Mouse (Mus musculus) stomach, embryonic 15.5 days (tissue): ENCODE data around the gene Khdrbs2. TPM values are rescaled to one million over a fixed set of nuclear protein-coding genes. Genes with fewer than 3 reads are reported as not detected.

Experiments used
- ATAC-seq: fragments of 200-750 bp; cut with Nextera tagmentation; 2 replicates; pipeline ENCODE4 v1.8.0; 2017; ENCODE audit warnings: low read depth, moderate number of reproducible peaks, moderate TSS enrichment; ENCODE audit not compliant: insufficient read depth, low FRiP score
- H3K27ac ChIP-seq: fragments of 300-500 bp; sonication (generic); 2 replicates; pipeline ENCODE4 v1.5.1; 2015; ENCODE audit warnings: mild to moderate bottlenecking, inconsistent platforms
- H3K27me3 ChIP-seq: fragments of 300-500 bp; sonication (generic); replicated peaks from 2 replicates; pipeline ENCODE4 v1.6.1; 2015; ENCODE audit warnings: inconsistent platforms
- H3K36me3 ChIP-seq: fragments of 300-500 bp; sonication (generic); 2 replicates; pipeline ENCODE4 v1.6.1; 2015; ENCODE audit warnings: inconsistent platforms
- H3K4me1 ChIP-seq: fragments of 300-500 bp; sonication (generic); 2 replicates; pipeline ENCODE4 v1.6.1; 2015; ENCODE audit warnings: inconsistent platforms
- H3K4me2 ChIP-seq: fragments of 300-500 bp; sonication (generic); 2 replicates; pipeline ENCODE4 v1.6.1; 2015; ENCODE audit warnings: mild to moderate bottlenecking, inconsistent platforms
- H3K4me3 ChIP-seq: fragments of 300-500 bp; sonication (generic); replicated peaks from 2 replicates; pipeline ENCODE4 v1.5.1; 2015; ENCODE audit warnings: inconsistent platforms
- H3K9ac ChIP-seq: fragments of 300-500 bp; sonication (generic); 2 replicates; pipeline ENCODE4 v1.6.1; 2015; ENCODE audit warnings: inconsistent platforms
- H3K9me3 ChIP-seq: fragments of 300-500 bp; sonication (generic); 2 replicates; pipeline ENCODE4 v1.6.1; 2016; ENCODE audit warnings: inconsistent platforms
- WGBS: fragments of 180-500 bp; shearing (Covaris S2); methylation state at CpG from one replicate; pipeline ENCODE4 v1.1.7; 2015; 5-methylcytosine and 5-hydroxymethylcytosine counted together
- polyA plus RNA-seq: library from polyadenylated mRNA; unstranded; fragments of >200 nt; fragmentation: Nextera tagmentation; extraction: Ambion mirVana; gene quantifications from 2 replicates; pipeline ENCODE4 v1.2.1, GENCODE M21; 2015

Gene Khdrbs2
- polyA plus RNA-seq, 1 experiment from 2014 or later, result 3.6 TPM

GRCm38 (mm10) chr1:32339108-32339507, 166.6 kb downstream of the Khdrbs2 start:
- ATAC-seq, result no peak
- H3K4me2 ChIP-seq, result no peak overlapping the region
- no peaks in the 10 kb centered on the region for H3K27me3 ChIP-seq
- no peaks in the 10 kb centered on the region for H3K9me3 ChIP-seq
- H3K9ac ChIP-seq, result no peak overlapping the region
- 86% methylated on average over 1 of the region's 1 CpGs for WGBS
- H3K4me1 ChIP-seq, result no peaks in the 10 kb centered on the region
- H3K4me3 ChIP-seq, result no peak overlapping the region
- H3K36me3 ChIP-seq, result no peaks in the 10 kb centered on the region
- no peak overlapping the region for H3K27ac ChIP-seq

DNA sequence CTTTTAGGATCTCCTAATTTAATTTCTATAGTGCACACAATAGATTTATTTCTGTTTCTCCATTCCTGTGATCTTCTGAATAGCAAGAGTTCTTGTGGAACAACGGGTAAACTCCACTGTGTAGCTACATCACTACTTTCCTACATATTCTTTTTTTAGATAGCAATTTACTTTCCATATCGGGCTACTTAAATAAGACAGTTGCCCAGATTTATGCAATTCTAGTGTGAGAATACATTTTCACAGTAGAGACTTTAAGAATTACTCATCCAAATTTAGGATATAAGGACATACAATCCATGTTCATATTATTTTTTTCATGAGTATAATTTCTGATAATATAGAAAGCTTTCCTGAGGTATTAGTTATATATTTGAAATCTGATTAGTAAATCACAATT, 175.0 kb downstream of the Khdrbs2 start:
- Histone ChIP-seq H3K36me3 (no peaks in the 10 kb centered on the region), H3K4me3 (no peak overlapping the region), H3K4me2 (no peak overlapping the region), H3K27me3 (no peaks in the 10 kb centered on the region), H3K4me1 (no peaks in the 10 kb centered on the region), H3K27ac (no peak overlapping the region), H3K9me3 (no peaks in the 10 kb centered on the region), H3K9ac (no peak overlapping the region)
- ATAC-seq, result no peak
- WGBS, result 82% methylated on average over 2 of the region's 2 CpGs

GRCm38 (mm10) chr1:32352076-32352475, 179.6 kb downstream of the Khdrbs2 start:
- no peak overlapping the region for H3K4me2 ChIP-seq
- H3K27me3 ChIP-seq, result no peaks in the 10 kb centered on the region
- ATAC-seq, result no peak
- no peaks in the 10 kb centered on the region for H3K4me1 ChIP-seq
- no peak overlapping the region for H3K9ac ChIP-seq
- 71% methylated on average over 1 of the region's 1 CpGs for WGBS
- no peaks in the 10 kb centered on the region for H3K36me3 ChIP-seq
- H3K9me3 ChIP-seq, result no peaks in the 10 kb centered on the region
- no peak overlapping the region for H3K27ac ChIP-seq
- H3K4me3 ChIP-seq, result no peak overlapping the region

DNA sequence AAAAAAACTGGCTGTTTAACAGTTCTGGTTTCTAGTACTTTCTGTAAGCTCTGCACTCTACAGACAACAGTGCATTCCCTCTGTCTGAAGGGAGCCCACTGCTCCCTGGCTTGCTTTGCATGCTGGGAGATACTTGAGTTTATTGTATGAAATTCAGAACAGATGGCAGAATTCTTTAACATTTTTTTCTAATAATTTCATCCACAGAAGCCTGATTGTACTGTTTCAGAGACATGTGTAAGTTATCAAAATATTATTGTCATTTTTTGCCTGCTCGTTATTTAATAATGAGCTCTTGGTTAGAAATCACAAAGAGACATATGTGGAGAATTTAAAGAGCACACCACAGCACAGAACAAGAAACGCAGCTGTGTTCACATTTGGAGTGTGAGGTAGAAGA, 191.0 kb downstream of the Khdrbs2 start:
- WGBS, result 51% methylated on average over 2 of the region's 2 CpGs
- peak; percentile 22; the same call in 1 of the 2 replicates for ATAC-seq

DNA sequence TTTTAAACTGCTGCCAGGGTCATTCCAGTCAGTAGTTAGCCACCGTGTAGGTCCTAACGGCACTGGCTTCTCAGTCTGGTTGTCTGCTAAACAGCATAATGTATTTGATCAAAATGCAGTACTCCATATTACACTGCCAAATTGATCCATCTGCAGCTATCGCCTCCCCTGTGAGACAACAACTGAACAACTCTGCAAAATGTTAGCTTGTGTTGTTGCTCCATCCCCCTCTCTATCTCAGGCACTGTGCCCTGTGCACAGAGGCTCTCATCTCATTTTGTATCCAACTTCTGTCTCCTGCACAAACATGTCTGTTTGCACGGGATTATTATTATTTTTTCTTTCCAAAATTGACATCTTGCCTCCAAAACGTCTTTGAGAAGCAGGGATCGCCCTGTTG, 225.0 kb downstream of the Khdrbs2 start:
- H3K9me3 ChIP-seq, result no peaks in the 10 kb centered on the region

More for the DNA sequence above, 191.0 kb downstream of the Khdrbs2 start:
- H3K36me3 ChIP-seq, result no peaks in the 10 kb centered on the region
- no peaks in the 10 kb centered on the region for H3K9me3 ChIP-seq
- no peaks in the 10 kb centered on the region for H3K27me3 ChIP-seq
- H3K9ac ChIP-seq, result no peak overlapping the region
- no peak overlapping the region for H3K4me3 ChIP-seq
- H3K4me1 ChIP-seq, result no peaks in the 10 kb centered on the region
- H3K4me2 ChIP-seq, result no peak overlapping the region
- H3K27ac ChIP-seq, result no peak overlapping the region

DNA sequence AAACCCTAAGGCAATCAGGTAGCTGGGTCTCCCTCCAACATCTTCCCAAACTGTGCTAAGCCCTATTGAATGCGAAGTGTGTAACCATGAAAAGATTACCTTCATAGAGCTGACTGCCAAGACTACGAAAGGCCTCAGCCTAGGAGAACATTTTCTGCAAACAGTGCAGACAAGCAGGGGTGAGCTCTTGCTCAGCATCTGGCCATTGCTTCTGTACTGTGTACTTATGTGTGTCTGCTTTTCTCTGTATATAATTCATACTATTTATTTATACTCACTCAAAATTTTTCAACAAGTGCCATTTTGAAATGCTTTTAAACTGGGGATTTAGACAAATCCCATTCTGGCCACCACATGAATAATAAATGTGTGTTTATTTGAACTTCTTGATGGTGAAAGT, 235.1 kb downstream of the Khdrbs2 start:
- Histone ChIP-seq H3K4me2 (no peak overlapping the region), H3K36me3 (no peaks in the 10 kb centered on the region), H3K27ac (no peak overlapping the region), H3K4me1 (no peaks in the 10 kb centered on the region), H3K4me3 (no peak overlapping the region), H3K27me3 (no peaks in the 10 kb centered on the region), H3K9ac (no peak overlapping the region), H3K9me3 (no peaks in the 10 kb centered on the region)
- ATAC-seq, result no peak; the same call in 1 of the 2 replicates
- WGBS, result 67% methylated on average over 2 of the region's 2 CpGs

More for the DNA sequence above, 225.0 kb downstream of the Khdrbs2 start:
- 72% methylated on average over 6 of the region's 6 CpGs for WGBS
- no peak overlapping the region for H3K4me2 ChIP-seq
- no peak overlapping the region for H3K4me3 ChIP-seq
- H3K36me3 ChIP-seq, result no peaks in the 10 kb centered on the region
- H3K9ac ChIP-seq, result no peak overlapping the region
- no peak overlapping the region for H3K27ac ChIP-seq
- no peak for ATAC-seq
- no peaks in the 10 kb centered on the region for H3K27me3 ChIP-seq
- no peaks in the 10 kb centered on the region for H3K4me1 ChIP-seq

DNA sequence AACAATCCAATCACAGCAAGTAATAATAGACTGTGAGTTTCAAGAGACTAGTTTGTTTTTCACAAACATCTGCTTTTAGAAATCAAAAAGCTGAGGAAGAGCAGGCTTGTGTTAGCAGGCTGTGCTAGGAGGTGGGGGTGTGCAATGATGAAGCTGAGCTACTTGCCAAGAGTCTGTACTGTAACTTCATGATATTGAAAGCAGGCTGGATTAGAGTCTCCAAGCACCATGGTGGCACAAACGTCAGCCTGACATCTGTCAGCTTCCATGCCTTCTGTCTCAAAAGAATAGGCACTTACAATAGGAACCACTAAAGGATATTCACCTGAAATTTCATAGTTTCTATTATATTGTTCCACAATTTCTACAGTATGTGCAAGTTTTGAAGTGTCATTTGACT, 255.9 kb downstream of the Khdrbs2 start:
- H3K4me3 ChIP-seq, result no peak overlapping the region
- no peak for ATAC-seq
- H3K4me2 ChIP-seq, result no peak overlapping the region
- no peak overlapping the region for H3K9ac ChIP-seq
- no peaks in the 10 kb centered on the region for H3K4me1 ChIP-seq
- no peak overlapping the region for H3K27ac ChIP-seq
- H3K36me3 ChIP-seq, result no peaks in the 10 kb centered on the region
- 41% methylated on average over 1 of the region's 1 CpGs for WGBS
- no peaks in the 10 kb centered on the region for H3K27me3 ChIP-seq
- H3K9me3 ChIP-seq, result no peaks in the 10 kb centered on the region

GRCm38 (mm10) chr1:32429493-32429892, 257.0 kb downstream of the Khdrbs2 start:
- 0 out of 2 replicates have a peak overlapping the region, but pooled peaks have one; percentile 37 for H3K27ac ChIP-seq
- 9% methylated on average over 1 of the region's 1 CpGs for WGBS
- no peaks in the 10 kb centered on the region for H3K36me3 ChIP-seq
- H3K9ac ChIP-seq, result no peak overlapping the region
- no peaks in the 10 kb centered on the region for H3K4me1 ChIP-seq
- no peaks in the 10 kb centered on the region for H3K27me3 ChIP-seq
- H3K9me3 ChIP-seq, result no peaks in the 10 kb centered on the region
- H3K4me2 ChIP-seq, result no peak overlapping the region
- no peak overlapping the region for H3K4me3 ChIP-seq
- peak; percentile 73; the same call in 1 of the 2 replicates for ATAC-seq

DNA sequence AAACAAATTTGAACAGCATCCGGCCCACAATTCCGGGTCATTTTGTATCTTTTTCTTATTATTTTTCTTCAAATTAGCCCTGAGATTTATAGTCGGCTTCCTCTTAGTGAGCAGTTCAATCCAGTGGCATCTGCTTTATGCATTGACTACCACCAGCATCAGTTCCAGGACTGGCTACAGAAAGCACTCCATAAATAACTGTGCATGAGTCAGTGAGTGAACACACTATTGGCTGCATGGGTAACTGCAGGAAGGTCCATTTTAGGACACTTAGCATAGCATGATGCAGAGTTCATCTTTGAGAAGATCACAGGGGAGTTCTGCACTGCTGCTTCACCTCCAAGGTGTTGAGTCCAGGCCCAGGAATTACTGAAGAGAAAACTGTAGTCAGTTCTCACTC, 258.0 kb downstream of the Khdrbs2 start:
- 88% methylated on average over 3 of the region's 3 CpGs for WGBS
- no peak overlapping the region for H3K9ac ChIP-seq

DNA sequence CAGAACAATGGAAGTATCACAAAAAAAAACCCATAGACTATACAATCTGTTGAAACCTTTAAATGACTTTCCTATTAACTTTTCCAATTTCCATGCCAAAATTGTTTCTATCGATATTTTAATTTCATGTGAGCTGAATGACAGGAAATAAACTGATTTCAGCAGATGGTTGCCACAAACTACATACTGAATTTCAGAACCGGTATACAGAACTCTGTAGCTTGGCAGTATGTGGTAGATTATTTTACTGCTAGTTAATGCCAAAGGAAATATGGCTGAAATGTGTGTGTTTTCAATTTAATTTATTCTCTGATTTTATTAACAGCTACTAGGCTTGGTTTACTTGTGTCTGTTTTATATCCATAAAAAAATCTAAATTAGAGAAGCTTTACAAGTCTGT, 260.6 kb downstream of the Khdrbs2 start:
- H3K4me1 ChIP-seq, result no peaks in the 10 kb centered on the region
- 73% methylated on average over 2 of the region's 2 CpGs for WGBS
- H3K9me3 ChIP-seq, result no peaks in the 10 kb centered on the region
- no peak for ATAC-seq
- no peak overlapping the region for H3K27ac ChIP-seq
- H3K36me3 ChIP-seq, result no peaks in the 10 kb centered on the region
- H3K27me3 ChIP-seq, result no peaks in the 10 kb centered on the region
- H3K9ac ChIP-seq, result no peak overlapping the region
- no peak overlapping the region for H3K4me3 ChIP-seq
- no peak overlapping the region for H3K4me2 ChIP-seq

More for the DNA sequence above, 258.0 kb downstream of the Khdrbs2 start:
- Histone ChIP-seq H3K4me3 (no peak overlapping the region), H3K27ac (no peak overlapping the region), H3K4me1 (no peaks in the 10 kb centered on the region), H3K27me3 (no peaks in the 10 kb centered on the region), H3K4me2 (no peak overlapping the region), H3K36me3 (no peaks in the 10 kb centered on the region), H3K9me3 (no peaks in the 10 kb centered on the region)
- no peak for ATAC-seq

GRCm38 (mm10) chr1:32443927-32444326, 271.4 kb downstream of the Khdrbs2 start:
- no peak for ATAC-seq
- no peak overlapping the region for H3K27ac ChIP-seq
- H3K9me3 ChIP-seq, result no peaks in the 10 kb centered on the region
- no peak overlapping the region for H3K9ac ChIP-seq
- no peaks in the 10 kb centered on the region for H3K27me3 ChIP-seq
- 75% methylated on average over 5 of the region's 5 CpGs for WGBS
- no peaks in the 10 kb centered on the region for H3K4me1 ChIP-seq
- no peaks in the 10 kb centered on the region for H3K36me3 ChIP-seq
- H3K4me3 ChIP-seq, result no peak overlapping the region
- no peak overlapping the region for H3K4me2 ChIP-seq

DNA sequence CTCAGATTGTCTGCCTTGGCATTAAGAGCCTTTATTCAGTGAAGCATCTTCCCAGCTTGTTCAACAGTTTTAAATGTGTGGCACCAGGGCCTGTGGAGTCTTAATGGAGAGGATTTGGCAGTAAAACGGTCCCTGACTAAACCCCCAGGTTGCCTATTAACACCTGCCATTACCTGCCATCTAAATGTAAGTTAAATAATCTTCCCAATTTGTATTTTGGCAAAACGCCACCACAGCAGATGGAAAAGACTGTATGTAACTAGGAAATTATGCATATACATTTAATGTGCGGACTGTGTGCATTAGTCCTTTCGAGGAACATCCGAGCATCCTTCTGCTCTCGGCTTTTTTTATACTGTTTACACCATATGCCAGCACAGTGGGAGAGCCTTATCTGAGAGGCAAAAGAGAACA, 290.6 kb downstream of the Khdrbs2 start:
- H3K4me2 ChIP-seq, result no peak overlapping the region
- H3K9me3 ChIP-seq, result no peaks in the 10 kb centered on the region
- H3K27ac ChIP-seq, result no peak overlapping the region
- no peak overlapping the region for H3K4me3 ChIP-seq
- no peak overlapping the region for H3K9ac ChIP-seq
- 55% methylated on average over 6 of the region's 6 CpGs for WGBS
- H3K36me3 ChIP-seq, result no peaks in the 10 kb centered on the region
- H3K27me3 ChIP-seq, result no peaks in the 10 kb centered on the region
- no peaks in the 10 kb centered on the region for H3K4me1 ChIP-seq
- no peak for ATAC-seq

- Histone ChIP-seq H3K4me1 (no peaks in the 10 kb centered on the region), H3K36me3 (no peaks in the 10 kb centered on the region), H3K4me2 (no peak overlapping the region), H3K9me3 (no peaks in the 10 kb centered on the region), H3K27me3 (no peaks in the 10 kb centered on the region), H3K27ac (no peak overlapping the region), H3K4me3 (no peak overlapping the region), H3K9ac (no peak overlapping the region)
- WGBS, result 77% methylated on average over 2 of the region's 2 CpGs
- ATAC-seq, result no peak
These were observed 298.5 kb downstream of the Khdrbs2 start for GRCm38 (mm10) chr1:32471022-32471421.
